Mouse (Mus musculus) spleen, adult 2 months (tissue): ENCODE results near the gene Alyref2.

Experiments
- CTCF ChIP-seq: fragments of 200-500 bp; IDR thresholded peaks from 2 replicates; pipeline ENCODE4 v1.5.1; 2011; ENCODE audit warnings: mild to moderate bottlenecking, inconsistent platforms; ENCODE audit not compliant: insufficient read depth, insufficient read length, insufficient replicate concordance; ENCODE audit errors: extremely low read depth
- POLR2A ChIP-seq: fragments of 200-500 bp; IDR thresholded peaks from 2 replicates; pipeline ENCODE4 v1.6.1; 2011; ENCODE audit warnings: low read depth, low read length, inconsistent platforms

DNA sequence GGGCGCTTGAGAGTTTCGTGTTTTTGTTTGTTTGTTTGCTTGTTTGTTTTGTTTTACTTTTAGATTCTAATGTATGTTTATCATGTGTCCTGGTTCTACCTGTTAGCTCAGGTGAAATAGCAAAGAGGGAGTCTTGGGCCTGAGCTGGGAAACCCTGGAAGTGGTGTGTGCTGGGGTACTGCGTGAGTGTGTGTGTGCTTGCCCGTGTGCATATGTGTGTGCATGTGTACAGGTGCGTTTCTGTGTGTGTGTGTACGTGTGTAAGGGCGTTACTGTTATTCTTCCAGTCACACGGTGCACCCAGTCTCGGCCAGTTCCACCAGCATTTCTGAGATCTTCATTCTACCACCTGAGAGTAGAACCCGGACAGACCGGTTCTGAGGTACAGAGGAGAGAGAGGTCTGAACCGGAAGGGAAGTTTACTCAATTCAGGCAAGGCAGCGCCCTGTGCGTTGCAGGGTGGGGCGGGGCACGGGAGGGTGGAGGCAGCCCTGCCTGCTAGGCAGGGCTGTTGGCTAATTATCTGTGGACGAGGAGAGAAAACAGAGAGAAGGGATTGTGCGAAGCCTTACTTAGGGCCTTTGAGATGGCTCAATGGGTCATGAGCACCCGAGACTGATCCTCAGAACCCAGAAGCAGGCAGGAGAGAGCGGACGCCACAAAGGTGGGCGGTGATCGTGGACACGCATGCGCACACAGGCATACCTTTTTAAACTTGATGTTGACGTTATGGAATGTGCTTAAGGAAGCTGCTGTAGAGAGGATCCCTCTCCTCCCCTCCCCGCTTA lies 25.3 kb upstream of the Alyref2 start:
- no peak for TF ChIP-seq POLR2A
- no peak for TF ChIP-seq CTCF
